Mouse (Mus musculus) ES-Bruce4 (cell line): ENCODE measurements around the gene Mrps7.

ENCODE experiments used
- CTCF ChIP-seq: IDR thresholded peaks from one replicate; pipeline ENCODE4 v1.8.1; 2011; ENCODE audit warnings: low read depth, low read length
- EP300 ChIP-seq: IDR thresholded peaks from 2 replicates; pipeline ENCODE4 v1.6.1; 2011; ENCODE audit warnings: low read depth, low read length; ENCODE audit not compliant: insufficient read depth
- POLR2A ChIP-seq: IDR thresholded peaks from one replicate; pipeline ENCODE4 v1.8.1; 2011; ENCODE audit warnings: low read length; ENCODE audit not compliant: insufficient read depth

DNA sequence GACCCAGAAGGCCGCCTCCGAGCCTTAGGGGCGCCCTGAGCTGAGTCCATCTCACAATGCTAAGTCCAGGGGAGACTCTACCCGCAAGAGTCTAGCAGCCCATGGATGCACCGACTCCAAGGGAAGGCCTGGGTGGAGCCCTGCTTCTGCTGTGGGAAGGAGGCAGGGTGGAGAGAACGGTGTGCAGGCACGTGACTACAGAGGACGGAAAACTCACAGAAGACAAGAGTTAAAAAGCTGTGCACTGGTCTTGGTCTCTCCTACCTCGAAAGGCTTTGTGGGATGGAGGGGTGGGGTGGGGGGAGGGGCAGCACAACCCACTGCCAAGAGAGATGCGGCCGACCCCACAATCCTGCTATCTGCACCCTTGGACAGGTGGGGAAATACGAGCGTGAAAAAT, 40.6 kb downstream of the Mrps7 start:
- TF ChIP-seq CTCF (no peak), EP300 (no peak), POLR2A (no peak)
